Mouse (Mus musculus): ENCODE measurements at regions not wholly inside any gene's neighbourhood (a gene's known extent, or its start where the extent isn't known, plus 50 kb on each side); places are given as distances from the start of the nearest gene placed in this dataset.

DNA sequence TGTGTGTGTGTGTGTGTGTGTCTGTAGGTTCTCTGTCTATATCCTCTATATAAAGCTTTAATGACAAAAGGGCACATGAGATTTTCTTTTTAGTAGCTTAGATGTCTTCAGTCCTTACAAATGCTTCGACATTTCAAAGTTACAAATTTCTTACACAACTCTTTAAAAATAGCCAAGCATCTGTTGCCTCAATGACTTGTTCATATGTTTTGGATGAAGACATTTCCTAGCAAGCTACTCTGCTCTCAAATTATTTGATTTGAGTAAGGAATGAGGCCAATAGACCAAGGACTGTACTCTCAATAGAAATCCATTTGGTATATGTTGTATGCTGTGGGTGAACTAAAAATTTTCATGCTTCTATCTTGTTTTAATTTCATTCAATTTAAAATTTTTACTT, 611.3 kb upstream of the 4931408C20Rik start:
- intact Hi-C loops (cut with DNase I) = no loop called here
- DNase-seq (ENCODE audit: low spot score in 2 of 2) = peak in 1 of 2 experiments; percentile 29

DNA sequence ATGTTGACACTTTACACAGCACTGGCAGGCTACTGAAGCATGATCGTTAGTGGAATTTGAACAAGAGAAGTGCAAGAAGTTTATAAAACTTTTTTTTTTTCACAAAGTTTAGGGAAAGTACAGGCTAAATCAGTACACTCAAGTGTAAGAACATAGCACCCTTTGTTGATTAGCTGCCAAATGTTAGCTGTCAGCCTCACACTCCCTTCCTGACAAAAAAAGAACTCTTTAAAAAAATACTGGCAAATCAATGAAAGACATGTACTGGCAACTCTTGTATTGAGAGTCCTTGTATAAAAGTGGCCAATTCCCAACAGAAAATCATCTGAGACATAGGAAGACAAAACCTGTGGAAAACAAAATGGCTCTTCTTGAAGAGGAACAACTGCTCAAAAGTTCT, 577.7 kb upstream of the 4931408C20Rik start:
- intact Hi-C loops (cut with DNase I) = no loop called here
- DNase-seq (ENCODE audit: low spot score in 2 of 2) = peak in 1 of 2 experiments; percentile 38

DNA sequence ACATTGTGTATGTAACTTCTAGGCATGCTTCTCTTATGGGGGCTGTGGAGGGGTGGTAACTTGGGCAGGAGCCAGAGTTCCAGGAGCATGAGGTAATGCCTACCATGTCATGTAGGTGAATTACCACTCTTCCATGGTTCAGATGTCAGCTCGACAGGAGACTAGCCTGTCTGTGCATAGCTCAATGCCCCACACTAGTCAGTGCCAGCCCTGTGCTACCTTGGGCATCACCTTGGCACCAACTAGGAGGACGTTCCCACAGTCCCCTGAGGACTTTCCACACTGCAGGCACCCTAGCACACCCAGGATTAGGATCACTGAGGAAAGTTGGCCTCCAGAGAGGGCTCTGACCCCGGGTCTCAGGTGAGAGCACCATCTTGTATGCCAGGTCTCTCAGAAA, 573.9 kb upstream of the 4931408C20Rik start:
- no peak for DNase-seq (ENCODE audit: low spot score in 2 of 2)
- intact Hi-C loops (cut with DNase I) = no loop called here
